Mouse (Mus musculus): ENCODE data around the gene Gm13128. TPM values are rescaled to one million over a fixed set of nuclear protein-coding genes. Genes with fewer than 3 reads are reported as not detected.
"Not testable (repeated sequence)": the region's sequence is repeated elsewhere in the genome, so short reads cannot be mapped to it uniquely, and the experiment has no call there.

Gene Gm13128
- not detected in 2 replicates for polyA plus RNA-seq (2016; fragmentation: Nextera tagmentation; extraction: Ambion mirVana)

DNA sequence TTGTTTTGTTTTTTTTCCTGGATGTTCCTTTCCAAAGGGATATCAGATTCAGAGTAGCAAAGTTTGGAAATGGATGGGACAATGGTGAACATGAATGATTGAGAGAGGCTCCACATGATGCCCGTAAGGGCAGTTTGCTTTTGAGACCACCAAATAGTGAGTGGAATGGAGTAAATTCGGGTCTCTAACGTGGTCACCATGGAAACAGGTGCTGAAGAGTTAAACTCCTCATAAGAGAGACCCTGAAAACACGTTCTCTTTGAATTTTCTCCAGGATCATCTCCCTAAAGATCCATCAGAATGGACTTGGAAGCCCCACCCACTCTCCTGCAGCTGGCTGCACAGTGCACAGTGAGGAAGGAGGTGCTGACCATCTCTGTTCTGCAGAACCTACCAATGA, at the start of gene Gm13128:
TSS of gene Gm13128 (plus strand) at position 301 of the 400 bp plus-strand sequence.
- DNase-seq (ENCODE audit: extremely low spot score, low spot score); H3K27me3 ChIP-seq (ENCODE audit: poor library complexity, severe bottlenecking); H3K36me3 ChIP-seq (replicated peaks); H3K9me3 ChIP-seq; H3K4me3 ChIP-seq; H3K4me1 ChIP-seq; H3K27ac ChIP-seq: not testable (repeated sequence)
- WGBS, result 74% methylated on average over 4 of the region's 4 CpGs

- H3K27ac ChIP-seq; DNase-seq (ENCODE audit: extremely low spot score, low spot score); H3K4me3 ChIP-seq; H3K4me1 ChIP-seq; H3K36me3 ChIP-seq (replicated peaks); H3K27me3 ChIP-seq (ENCODE audit: poor library complexity, severe bottlenecking): not testable (repeated sequence)
- H3K9me3 ChIP-seq, result peaks cover 24% of the 10 kb centered on the region; the same call in 1 of the 2 replicates
- 75% methylated on average over 1 of the region's 1 CpGs for WGBS
Measured at GRCm38 (mm10) chr4:144280388-144280787, 49.7 kb upstream of the Gm13128 start, which contains the start of gene Pramel5. Gene Pramel5, minus strand, starts transcription at chr4:144280488.

DNA sequence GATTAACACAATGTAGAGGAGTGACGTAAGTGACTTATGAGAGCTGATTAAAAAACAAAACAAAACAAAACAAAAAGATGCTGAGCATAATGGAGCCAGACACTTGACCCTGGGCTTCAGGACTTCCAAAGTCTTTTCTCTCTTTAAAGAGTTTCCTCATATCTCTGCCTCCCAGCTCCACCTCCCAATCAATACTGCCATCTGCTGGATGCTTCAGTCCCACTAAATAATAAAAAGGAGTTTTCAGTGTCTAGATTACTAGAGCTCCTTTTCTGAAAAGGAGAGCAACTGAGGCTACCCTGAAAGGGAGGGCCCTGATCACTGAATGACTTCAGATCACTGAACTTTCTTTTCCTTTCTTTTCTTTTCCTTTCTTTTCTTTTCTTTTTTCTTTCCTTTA, 30.6 kb upstream of the Gm13128 start:
- 63% methylated on average over 1 of the region's 1 CpGs for WGBS
- not testable (repeated sequence) for DNase-seq (ENCODE audit: extremely low spot score, low spot score); H3K36me3 ChIP-seq (replicated peaks); H3K9me3 ChIP-seq; H3K4me1 ChIP-seq; H3K27me3 ChIP-seq (ENCODE audit: poor library complexity, severe bottlenecking); H3K4me3 ChIP-seq; H3K27ac ChIP-seq

DNA sequence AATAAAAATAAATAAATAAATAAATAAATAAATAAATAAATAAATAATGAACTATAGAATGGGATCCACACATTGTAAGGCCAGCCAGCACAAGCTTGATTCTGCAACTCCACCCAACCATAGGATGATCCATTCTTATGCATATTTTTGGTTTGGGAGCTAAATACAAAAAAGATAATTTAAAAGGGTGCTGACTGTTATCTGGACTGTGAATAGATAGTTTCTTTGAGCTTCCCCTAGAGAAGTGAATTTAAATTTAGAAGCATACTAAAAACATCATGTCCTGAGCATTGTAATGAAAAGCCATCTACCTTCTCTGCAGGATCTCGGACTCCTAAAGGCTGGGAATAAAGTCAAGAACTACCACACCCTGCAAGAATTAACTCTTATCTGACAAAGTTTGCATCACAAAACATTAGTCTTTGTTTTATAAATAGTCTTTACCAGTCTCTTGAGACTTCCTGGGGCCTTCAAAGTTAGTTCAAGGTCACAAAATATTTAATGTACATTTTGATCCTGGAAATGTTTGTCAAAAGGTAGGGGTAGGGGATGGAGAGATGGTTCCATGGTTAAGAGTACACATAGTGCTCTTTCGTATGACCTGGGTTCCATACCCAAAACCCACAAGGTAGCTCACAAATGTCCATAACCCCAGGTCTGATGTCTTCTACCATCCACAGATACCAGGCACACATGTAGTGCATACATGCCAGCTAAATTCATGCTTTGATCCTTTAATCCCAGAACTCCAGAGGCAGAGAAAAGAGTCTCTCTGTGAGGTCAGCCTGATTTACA, 17.2 kb upstream of the Gm13128 start:
- not testable (repeated sequence) for H3K9me3 ChIP-seq; H3K4me3 ChIP-seq; H3K4me1 ChIP-seq; DNase-seq (ENCODE audit: extremely low spot score, low spot score); H3K27ac ChIP-seq; H3K36me3 ChIP-seq (replicated peaks); H3K27me3 ChIP-seq (ENCODE audit: poor library complexity, severe bottlenecking)
- 87% methylated on average over 2 of the region's 2 CpGs for WGBS

- H3K9me3 ChIP-seq; H3K36me3 ChIP-seq (replicated peaks); DNase-seq (ENCODE audit: extremely low spot score, low spot score); H3K27ac ChIP-seq; H3K27me3 ChIP-seq (ENCODE audit: poor library complexity, severe bottlenecking); H3K4me3 ChIP-seq; H3K4me1 ChIP-seq: not testable (repeated sequence)
- WGBS, result 78% methylated on average over 3 of the region's 3 CpGs
Measured at GRCm38 (mm10) chr4:144335856-144336255, 5.8 kb downstream of the Gm13128 start.

DNA sequence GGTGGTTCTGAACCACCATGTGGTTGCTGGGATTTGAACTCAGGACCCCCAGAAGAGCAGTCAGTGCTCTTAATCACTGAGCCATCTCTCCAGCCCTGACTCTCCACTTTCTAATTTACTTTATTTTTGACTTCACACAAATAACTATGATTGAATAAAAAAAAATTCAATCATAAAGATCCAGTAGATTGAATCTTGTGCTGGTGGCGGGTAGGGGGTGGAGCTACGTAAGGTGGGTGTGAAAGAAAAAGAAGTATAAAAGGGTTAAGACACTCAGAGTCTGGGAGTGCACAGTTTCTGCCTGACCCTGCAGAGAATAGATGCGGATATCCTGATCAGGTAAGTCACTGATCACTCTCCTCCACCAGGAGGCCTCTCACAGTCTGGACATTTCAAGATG, 27.6 kb downstream of the Gm13128 start, which contains the start of gene Gm13119:
TSS of gene Gm13119 (plus strand) at position 301 of the 400 bp plus-strand sequence.
- not testable (repeated sequence) for H3K27me3 ChIP-seq (ENCODE audit: poor library complexity, severe bottlenecking)

DNA sequence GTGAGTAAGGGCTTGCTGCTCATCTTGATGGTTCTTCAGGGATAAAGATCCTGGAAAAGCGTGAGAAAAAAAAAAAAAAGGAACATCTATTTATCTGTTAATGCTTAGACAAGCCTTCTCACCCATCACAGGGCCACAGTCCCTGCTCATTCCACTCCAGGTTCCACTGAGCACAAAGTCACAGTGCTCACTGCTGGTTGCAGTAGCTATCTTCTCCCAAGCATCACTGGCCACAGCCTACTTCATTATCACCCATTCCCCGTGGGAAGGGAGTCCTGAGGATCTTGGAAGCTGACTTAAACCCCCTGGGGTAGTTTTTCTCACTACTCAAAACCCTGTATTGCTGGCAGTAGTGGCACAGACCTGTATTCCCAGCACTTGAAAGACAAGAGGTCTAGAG, 47.9 kb downstream of the Gm13128 start, which contains the start of gene Pramef20:
TSS of gene Pramef20 (minus strand) at position 23 of the 400 bp plus-strand sequence.
- Histone ChIP-seq H3K27me3 (ENCODE audit: poor library complexity, severe bottlenecking) (no peaks in the 10 kb centered on the region), H3K4me1 (no peaks in the 10 kb centered on the region), H3K9me3 (peaks cover 36% of the 10 kb centered on the region; the same call in 1 of the 2 replicates), H3K36me3 (replicated peaks) (no peaks in the 10 kb centered on the region), H3K27ac (no peak within 1 kb of the TSS), H3K4me3 (no peak within 1 kb of the TSS)
- WGBS, result 70% methylated on average over 2 of the region's 2 CpGs
- no peak for DNase-seq (ENCODE audit: extremely low spot score, low spot score)

More for the DNA sequence above, 27.6 kb downstream of the Gm13128 start, which contains the start of gene Gm13119:
- not testable (repeated sequence) for H3K36me3 ChIP-seq (replicated peaks); H3K4me1 ChIP-seq; DNase-seq (ENCODE audit: extremely low spot score, low spot score); H3K4me3 ChIP-seq; H3K27ac ChIP-seq
- H3K9me3 ChIP-seq, result peaks cover 24% of the 10 kb centered on the region
- WGBS, result 86% methylated on average over 3 of the region's 3 CpGs

Other genes starting within 250 kb of the Gm13128 start
- not detected in 2 replicates for gene Gm13102, start 223.8 kb upstream of the Gm13128 start, polyA plus RNA-seq (2016; fragmentation: Nextera tagmentation; extraction: Ambion mirVana)
- gene Oog3, start 167.6 kb upstream of the Gm13128 start, polyA plus RNA-seq (2016; fragmentation: Nextera tagmentation; extraction: Ambion mirVana), result not detected in 2 replicates
- gene Oog2, start 139.5 kb upstream of the Gm13128 start, polyA plus RNA-seq (2016; fragmentation: Nextera tagmentation; extraction: Ambion mirVana), result not detected in 2 replicates
- not detected in 2 replicates for gene C87977, start 116.9 kb upstream of the Gm13128 start, polyA plus RNA-seq (2016; fragmentation: Nextera tagmentation; extraction: Ambion mirVana)
- not detected in 2 replicates for gene Pramel5, start 49.8 kb upstream of the Gm13128 start, polyA plus RNA-seq (2016; fragmentation: Nextera tagmentation; extraction: Ambion mirVana)
- not detected in 2 replicates for gene Gm13119, start 27.7 kb downstream of the Gm13128 start, polyA plus RNA-seq (2016; fragmentation: Nextera tagmentation; extraction: Ambion mirVana)
- not detected in 2 replicates for gene Pramef20, start 47.7 kb downstream of the Gm13128 start, polyA plus RNA-seq (2016; fragmentation: Nextera tagmentation; extraction: Ambion mirVana)
- not detected in 2 replicates for gene Pramef12, start 78.2 kb downstream of the Gm13128 start, polyA plus RNA-seq (2016; fragmentation: Nextera tagmentation; extraction: Ambion mirVana)
- gene 1700012P22Rik, start 108.5 kb downstream of the Gm13128 start, polyA plus RNA-seq (2016; fragmentation: Nextera tagmentation; extraction: Ambion mirVana), result not detected in 2 replicates
- not detected in 2 replicates for gene Gm9944, start 123.1 kb downstream of the Gm13128 start, polyA plus RNA-seq (2016; fragmentation: Nextera tagmentation; extraction: Ambion mirVana)
- not detected in 2 replicates for gene Aadacl3, start 133.5 kb downstream of the Gm13128 start, polyA plus RNA-seq (2016; fragmentation: Nextera tagmentation; extraction: Ambion mirVana)
- not detected in 2 replicates for gene 9430007A20Rik, start 189.6 kb downstream of the Gm13128 start, polyA plus RNA-seq (2016; fragmentation: Nextera tagmentation; extraction: Ambion mirVana)
- gene Gm13124, start 234.9 kb downstream of the Gm13128 start, polyA plus RNA-seq (2016; fragmentation: Nextera tagmentation; extraction: Ambion mirVana), result not detected in 2 replicates